Mouse (Mus musculus) small intestine, adult 2 months (tissue): ENCODE measurements around the gene Psme2.

Experiments used
- CTCF ChIP-seq: fragments of 200-500 bp; IDR thresholded peaks from 2 replicates; pipeline ENCODE4 v1.5.1; 2012; ENCODE audit warnings: low read depth, mild to moderate bottlenecking, control low read depth, inconsistent platforms, low read length, moderate library complexity, mixed read lengths; ENCODE audit not compliant: insufficient replicate concordance, insufficient read length; ENCODE audit errors: extremely low read depth
- POLR2A ChIP-seq: fragments of 200-500 bp; IDR thresholded peaks from 2 replicates; pipeline ENCODE4 v1.6.1; 2012; ENCODE audit warnings: low read depth, mild to moderate bottlenecking, control low read depth, inconsistent platforms, low read length, moderate library complexity

- TF ChIP-seq CTCF (no peak), POLR2A (no peak)
These were observed 29.1 kb downstream of the Psme2 start for GRCm38 (mm10) chr14:55561860-55562259.
